Mouse (Mus musculus) embryonic stem cell, embryonic (primary cell): ENCODE measurements around the gene Mtr.
"Not testable (repeated sequence)": the region's sequence is repeated elsewhere in the genome, so short reads cannot be mapped to it uniquely, and the experiment has no call there.

Experiments
- CTCF ChIA-PET, 4 experiments: fragments of 300-600 bp in 2 of 4; fragments of 350-600 bp in 2 of 4; sonication (Branson Sonifier 250); formaldehyde crosslinking; loops; one replicate each; lab custom pipeline; 2022; ENCODE audit warnings: inconsistent platforms in 2 of 4; lab: Charles Lee
- POLR2A ChIA-PET, 4 experiments: fragments of 300-600 bp in 2 of 4; fragments of 350-600 bp in 2 of 4; sonication (Branson Sonifier 250); formaldehyde crosslinking; loops; one replicate each; lab custom pipeline; 2022; ENCODE audit warnings: antibody characterized with exemption in 4 of 4, inconsistent platforms in 1 of 4; lab: Charles Lee

Gene Mtr

DNA sequence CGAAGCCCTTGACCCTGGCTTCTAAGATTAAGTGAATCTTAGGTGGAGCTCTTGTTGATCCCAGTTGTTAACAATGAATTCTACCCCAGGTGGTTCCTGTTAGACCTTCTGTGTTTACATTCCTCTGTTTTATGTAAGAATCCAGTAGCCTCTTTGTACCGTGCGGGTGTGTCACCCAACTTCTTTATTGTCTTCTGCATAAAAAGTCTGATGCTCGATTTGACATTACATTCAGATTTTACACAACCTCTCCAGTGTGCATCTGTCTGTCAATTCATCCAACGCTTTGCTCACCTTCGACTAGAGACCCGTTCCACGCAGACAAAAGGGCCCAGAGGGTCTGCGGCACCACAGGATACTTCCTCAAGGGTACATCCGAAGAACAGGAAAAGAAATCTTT, 121.5 kb downstream of the Mtr start:
- POLR2A ChIA-PET, result not testable (repeated sequence)

DNA sequence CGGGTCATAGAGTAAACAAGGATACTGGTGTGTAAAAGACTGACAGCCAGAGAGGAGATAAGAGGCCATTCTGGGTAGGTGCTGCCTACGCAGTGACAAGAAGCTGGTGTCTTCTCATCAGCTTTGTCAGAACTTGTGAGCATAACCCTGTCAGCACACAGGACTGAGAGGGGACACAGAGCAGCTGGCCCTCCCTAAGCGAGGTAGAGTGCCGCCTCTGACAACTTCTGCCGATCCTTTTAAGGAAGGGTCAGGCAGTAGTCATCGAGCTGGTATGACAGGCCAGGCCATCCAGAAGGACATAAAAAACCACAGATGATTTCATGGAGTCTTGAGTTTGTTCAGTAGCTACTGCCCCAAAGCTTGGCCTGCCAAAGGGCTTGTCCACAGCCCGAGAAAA, 124.4 kb downstream of the Mtr start:
- POLR2A ChIA-PET, result no interaction called here
- CTCF ChIA-PET, result interaction anchor here in 1 of 4 experiments (0.7 kb wide), 1 partner anchor 11 kb away, joined by 3 read pairs; no protein-coding TSS in a partner anchor

More for the DNA sequence above, 121.5 kb downstream of the Mtr start:
- CTCF ChIA-PET, result not testable (repeated sequence)
